Mouse (Mus musculus) lung, embryonic 14.5 days (tissue): ENCODE measurements around the gene Card6. TPM values are rescaled to one million over a fixed set of nuclear protein-coding genes. Genes with fewer than 3 reads are reported as not detected.
A peak's percentile ranks its signal among the peaks of the same experiment; 100 is the strongest.

Experiments
- ATAC-seq: fragments of 200-750 bp; cut with Nextera tagmentation; 2 replicates; pipeline ENCODE4 v1.8.0; 2017; ENCODE audit warnings: mild to moderate bottlenecking, moderate TSS enrichment, moderate library complexity; ENCODE audit not compliant: insufficient read depth
- DNase-seq: peaks from one replicate; pipeline ENCODE4 v3.0.0-alpha.2; 2015
- H3K27ac ChIP-seq: fragments of 300-500 bp; sonication (generic); 2 replicates; pipeline ENCODE4 v1.5.1; 2014; ENCODE audit warnings: low read depth, mild to moderate bottlenecking, moderate library complexity
- H3K27me3 ChIP-seq: fragments of 300-500 bp; sonication (generic); 2 replicates; pipeline ENCODE4 v1.6.1; 2014; ENCODE audit warnings: low read length, control low read depth; ENCODE audit not compliant: insufficient read depth
- H3K36me3 ChIP-seq: fragments of 300-500 bp; sonication (generic); 2 replicates; pipeline ENCODE4 v1.6.1; 2014; ENCODE audit warnings: control low read depth; ENCODE audit not compliant: insufficient read depth
- H3K4me1 ChIP-seq: fragments of 300-500 bp; sonication (generic); 2 replicates; pipeline ENCODE4 v1.6.1; 2014; ENCODE audit warnings: antibody characterized with exemption, control low read depth; ENCODE audit not compliant: insufficient read depth
- H3K4me2 ChIP-seq: fragments of 300-500 bp; sonication (generic); 2 replicates; pipeline ENCODE4 v1.6.1; 2014; ENCODE audit warnings: mild to moderate bottlenecking
- H3K4me3 ChIP-seq: fragments of 300-500 bp; sonication (generic); 2 replicates; pipeline ENCODE4 v1.5.1; 2014; ENCODE audit warnings: low read depth, low read length
- H3K9ac ChIP-seq: fragments of 300-500 bp; sonication (generic); 2 replicates; pipeline ENCODE4 v1.6.1; 2014
- H3K9me3 ChIP-seq: fragments of 300-500 bp; sonication (generic); 2 replicates; pipeline ENCODE4 v1.6.1; 2016; ENCODE audit warnings: low read depth, low read length, control low read depth
- CTCF ChIP-seq: IDR thresholded peaks from 2 replicates; pipeline ENCODE4 v1.5.1; 2016; ENCODE audit warnings: antibody characterized with exemption, low read depth
- WGBS: fragments of 180-500 bp; shearing (Covaris S2); extraction: QIAGEN DNeasy Blood & Tissue Kit; methylation state at CpG from one replicate; pipeline ENCODE4 v1.1.7; 2014; 5-methylcytosine and 5-hydroxymethylcytosine counted together
- polyA plus RNA-seq: library from polyadenylated mRNA; unstranded; fragments of >200 nt; fragmentation: Nextera tagmentation; extraction: Ambion mirVana; gene quantifications from 2 replicates; pipeline ENCODE4 v1.2.1, GENCODE M21; 2014

Gene Card6
- polyA plus RNA-seq, 1 experiment from 2014 or later, result 1.7 TPM

- H3K4me1 ChIP-seq, result peaks cover 7% of the 10 kb centered on the region; the same call in 1 of the 2 replicates
- H3K4me2 ChIP-seq, result peak overlapping the region; percentile 81
- no peaks in the 10 kb centered on the region for H3K9me3 ChIP-seq
- no peak overlapping the region for H3K27ac ChIP-seq
- WGBS, result 36% methylated on average over 9 of the region's 9 CpGs
- DNase-seq (no peak), ATAC-seq (no peak)
- no peak for TF ChIP-seq CTCF
- H3K9ac ChIP-seq, result peak overlapping the region; percentile 87; the same call in 1 of the 2 replicates
- no peaks in the 10 kb centered on the region for H3K27me3 ChIP-seq
- H3K36me3 ChIP-seq, result no peaks in the 10 kb centered on the region
- H3K4me3 ChIP-seq, result peak overlapping the region; percentile 87
Observed at GRCm38 (mm10) chr15:5145196-5145945, 37.0 kb upstream of the Card6 start.

DNA sequence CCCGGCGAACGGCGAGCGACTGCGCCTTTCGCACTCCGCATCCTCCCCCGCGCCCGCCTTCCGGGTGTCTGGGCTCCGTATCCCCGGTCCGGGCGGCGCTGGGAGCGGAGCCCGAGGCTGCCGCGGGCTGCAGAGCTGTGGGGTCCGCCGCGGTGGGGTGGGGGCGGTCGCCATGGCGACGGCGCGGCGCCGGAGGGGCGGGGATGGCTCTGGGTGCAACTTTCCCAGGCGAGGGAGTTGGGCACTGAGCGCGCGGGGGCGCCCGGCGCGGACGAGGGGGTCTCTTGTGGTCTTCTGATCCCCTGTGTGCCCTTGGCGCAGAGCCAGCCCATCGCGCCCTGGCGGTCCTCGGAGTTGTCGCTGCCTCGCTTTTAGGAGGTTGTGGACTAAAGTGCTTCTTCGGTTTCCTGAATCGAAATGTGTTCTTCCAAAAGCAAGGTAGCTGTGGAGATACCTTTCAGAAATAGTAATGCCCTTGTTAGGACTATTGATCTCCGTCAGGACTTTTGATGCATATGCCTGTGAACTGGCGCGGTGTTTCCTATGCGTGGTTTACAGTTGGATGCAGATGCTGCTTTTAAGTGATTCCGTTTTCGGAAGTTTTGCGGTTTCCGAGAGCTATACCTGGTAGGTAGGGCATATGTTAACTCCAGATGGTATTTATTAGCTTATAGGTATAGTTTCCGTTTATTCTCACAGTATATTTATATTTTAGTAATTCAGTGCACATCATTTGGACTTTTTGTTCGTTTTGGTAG is 35.9 kb upstream of the Card6 start:
- DNase-seq, result peak; percentile 83
- no peaks in the 10 kb centered on the region for H3K9me3 ChIP-seq
- ATAC-seq, result peak; percentile 91
- peak overlapping the region; percentile 87 for H3K4me3 ChIP-seq
- no peaks in the 10 kb centered on the region for H3K27me3 ChIP-seq
- WGBS, result under 1% methylated on average over 56 of the region's 61 CpGs
- H3K9ac ChIP-seq, result peak overlapping the region; percentile 87
- TF ChIP-seq CTCF, result peak; percentile 39
- no peaks in the 10 kb centered on the region for H3K36me3 ChIP-seq
- peaks cover 7% of the 10 kb centered on the region; the same call in 1 of the 2 replicates for H3K4me1 ChIP-seq
- H3K27ac ChIP-seq, result peak overlapping the region; percentile 90
- H3K4me2 ChIP-seq, result peak overlapping the region; percentile 81

DNA sequence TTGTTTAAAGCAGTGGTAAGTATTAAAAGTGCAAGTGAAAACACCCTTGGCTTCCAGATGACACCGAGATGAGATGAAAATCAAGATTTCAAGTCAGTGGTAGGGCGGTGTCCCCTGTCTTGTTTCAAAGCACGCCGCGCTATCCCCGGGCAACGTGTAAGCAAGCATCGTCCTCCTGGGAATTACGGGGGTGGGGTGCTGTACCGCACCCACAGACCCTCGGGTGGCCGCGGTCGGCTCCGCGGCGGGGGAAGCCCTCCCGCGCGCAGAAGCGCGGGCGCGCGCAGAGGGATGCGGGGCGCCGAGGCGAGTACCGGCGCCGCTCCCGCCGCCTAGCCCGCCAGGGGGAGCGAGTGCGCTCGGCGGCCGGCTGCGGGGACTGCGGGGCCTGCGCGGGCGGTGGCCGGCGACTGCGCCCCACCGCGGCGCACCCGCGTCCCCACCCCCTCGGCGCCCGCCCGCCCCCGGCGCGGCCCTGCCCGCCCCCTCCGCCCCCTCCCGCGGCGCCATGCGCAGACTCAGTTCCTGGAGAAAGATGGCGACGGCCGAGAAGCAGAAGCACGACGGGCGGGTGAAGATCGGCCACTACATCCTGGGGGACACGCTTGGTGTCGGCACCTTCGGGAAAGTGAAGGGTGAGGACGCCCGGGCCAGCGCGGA is 35.2 kb upstream of the Card6 start, which contains the start of gene Prkaa1:
Prkaa1 (plus strand) TSS at position 501 of the 660 bp plus-strand sequence.
- H3K4me3 ChIP-seq, result peak within 1 kb of the TSS; percentile 87
- peak; percentile 91 for ATAC-seq
- H3K9ac ChIP-seq, result peak within 1 kb of the TSS; percentile 87
- H3K4me1 ChIP-seq, result peaks cover 7% of the 10 kb centered on the region; the same call in 1 of the 2 replicates
- H3K27me3 ChIP-seq, result no peaks in the 10 kb centered on the region
- H3K4me2 ChIP-seq, result peak within 1 kb of the TSS; percentile 81
- TF ChIP-seq CTCF, result peak; percentile 20; the same call in 1 of the 2 replicates
- under 1% methylated on average over 73 of the region's 80 CpGs for whole genome bisulfite sequencing
- DNase-seq, result peak; percentile 78
- no peaks in the 10 kb centered on the region for H3K9me3 ChIP-seq
- no peaks in the 10 kb centered on the region for H3K36me3 ChIP-seq
- peak within 1 kb of the TSS; percentile 90 for H3K27ac ChIP-seq

- Histone ChIP-seq H3K4me3 (peak overlapping the region; percentile 87; the same call in 1 of the 2 replicates), H3K9me3 (no peaks in the 10 kb centered on the region), H3K9ac (no peak overlapping the region), H3K4me1 (peaks cover 7% of the 10 kb centered on the region; the same call in 1 of the 2 replicates), H3K27ac (no peak overlapping the region), H3K27me3 (no peaks in the 10 kb centered on the region), H3K36me3 (no peaks in the 10 kb centered on the region), H3K4me2 (peak overlapping the region; percentile 81)
- WGBS, result 58% methylated on average over 5 of the region's 5 CpGs
- TF ChIP-seq CTCF, result no peak
- no peak for ATAC-seq
- no peak for DNase-seq
Observed at GRCm38 (mm10) chr15:5142714-5143113, 34.4 kb upstream of the Card6 start.

DNA sequence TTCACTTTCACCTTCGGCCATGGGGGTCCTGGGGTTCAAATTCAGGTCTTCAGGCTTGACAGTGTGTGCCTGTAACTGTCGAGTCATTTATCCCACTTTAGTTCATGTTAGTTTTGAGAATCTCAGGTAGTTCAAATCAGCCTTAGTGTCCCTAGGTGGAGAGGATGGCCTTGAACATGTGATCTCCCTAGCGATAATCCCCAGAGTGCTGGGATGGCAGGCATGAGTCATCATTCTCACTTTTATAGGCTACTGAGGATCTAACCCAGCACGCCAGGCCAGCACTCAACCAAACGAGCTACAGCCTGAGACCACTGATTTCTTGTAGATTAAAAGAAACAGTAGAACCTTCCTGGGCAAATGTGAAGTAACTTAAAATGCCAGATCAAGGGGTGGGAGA is 33.7 kb upstream of the Card6 start:
- no peak overlapping the region for H3K9ac ChIP-seq
- no peak overlapping the region for H3K4me3 ChIP-seq
- ATAC-seq (no peak), DNase-seq (no peak)
- H3K4me1 ChIP-seq, result peaks cover 7% of the 10 kb centered on the region; the same call in 1 of the 2 replicates
- TF ChIP-seq CTCF, result no peak
- H3K36me3 ChIP-seq, result no peaks in the 10 kb centered on the region
- H3K27me3 ChIP-seq, result no peaks in the 10 kb centered on the region
- no peak overlapping the region for H3K27ac ChIP-seq
- H3K9me3 ChIP-seq, result no peaks in the 10 kb centered on the region
- WGBS, result 58% methylated on average over 5 of the region's 5 CpGs
- no peak overlapping the region for H3K4me2 ChIP-seq

DNA sequence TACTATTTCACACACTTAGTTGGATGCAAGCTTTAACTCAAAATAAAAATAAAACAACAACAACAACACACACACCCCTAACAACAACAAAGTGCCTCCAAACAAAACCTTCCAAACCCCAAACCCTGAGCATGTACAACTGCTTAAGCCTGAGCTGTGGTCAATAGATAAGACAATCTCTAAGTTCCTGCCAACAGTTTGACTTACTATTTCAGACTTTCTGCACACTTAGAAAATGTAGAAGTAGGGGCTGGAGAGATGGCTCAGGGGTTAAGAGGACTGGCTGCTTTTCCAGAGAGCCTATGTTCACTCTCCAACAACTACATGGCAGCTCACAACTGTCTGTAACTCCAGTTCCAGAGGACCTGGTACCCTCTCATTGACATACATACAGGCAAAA is 32.0 kb upstream of the Card6 start:
- H3K9me3 ChIP-seq, result no peaks in the 10 kb centered on the region
- no peaks in the 10 kb centered on the region for H3K27me3 ChIP-seq
- no peak for ATAC-seq
- no peak for DNase-seq
- H3K36me3 ChIP-seq, result no peaks in the 10 kb centered on the region
- no peak overlapping the region for H3K9ac ChIP-seq
- peaks cover 4% of the 10 kb centered on the region; the same call in 1 of the 2 replicates for H3K4me1 ChIP-seq
- H3K4me3 ChIP-seq, result no peak overlapping the region
- no peak for TF ChIP-seq CTCF
- H3K4me2 ChIP-seq, result no peak overlapping the region
- H3K27ac ChIP-seq, result no peak overlapping the region
